Mouse (Mus musculus) kidney, adult 8-10 months (tissue): ENCODE measurements around the gene Narf.

Source experiments
- DNase-seq, 2 experiments: peaks; one replicate each; pipeline ENCODE4 v3.0.0; 2022

Narf gene

GRCm38 (mm10) chr11:121237345-121238128, 484 bp downstream of the Narf start:
- peak; percentile 54 to 68 for DNase-seq

GRCm38 (mm10) chr11:121239669-121240068, 2.6 kb downstream of the Narf start:
- DNase-seq = no peak

- DNase-seq = no peak
These were observed 13.1 kb downstream of the Narf start for GRCm38 (mm10) chr11:121250196-121250595.

GRCm38 (mm10) chr11:121259160-121260100, 22.4 kb downstream of the Narf start, which contains the start of gene Foxk2:
Gene Foxk2 (plus strand): TSS chr11:121259990.
- peak; percentile 85 to 86 for DNase-seq

- no peak for DNase-seq
These were observed 23.3 kb downstream of the Narf start for GRCm38 (mm10) chr11:121260211-121260906.

GRCm38 (mm10) chr11:121261074-121261473, 24.0 kb downstream of the Narf start:
- DNase-seq = no peak

- DNase-seq = no peak
These were observed 40.5 kb downstream of the Narf start for GRCm38 (mm10) chr11:121277516-121277915.

GRCm38 (mm10) chr11:121278011-121278410, 41.0 kb downstream of the Narf start:
- no peak for DNase-seq

GRCm38 (mm10) chr11:121282911-121283310, 45.9 kb downstream of the Narf start:
- DNase-seq = no peak

- DNase-seq = no peak
These were observed 52.8 kb downstream of the Narf start for GRCm38 (mm10) chr11:121289859-121290258.

- no peak for DNase-seq
These were observed 57.7 kb downstream of the Narf start for GRCm38 (mm10) chr11:121294771-121295170.

- DNase-seq = no peak
These were observed 61.4 kb downstream of the Narf start for GRCm38 (mm10) chr11:121298493-121298892.

- DNase-seq = peak; percentile 77 to 80
These were observed 63.2 kb downstream of the Narf start for GRCm38 (mm10) chr11:121300265-121300664.

- no peak for DNase-seq
These were observed 68.3 kb downstream of the Narf start for GRCm38 (mm10) chr11:121305371-121305770.
